Comparison of ENCODE assay signal across 8 mouse cellular contexts in genomic region chr3:108209946-108210770, GRCm38 (mm10). TPM values are rescaled to one million over a fixed set of nuclear protein-coding genes. Genes with fewer than 3 reads are reported as not detected.
DNase-seq lines count a peak whose midpoint lies in the region; ATAC-seq and TF ChIP-seq lines count a peak whose summit lies in the region.

No protein-coding gene starts in this region.

- H3K4me3 ChIP-seq in ES-Bruce4 (ENCODE audit: low read depth, low read length) = peak overlapping the region; percentile 85
- peak overlapping the region; percentile 63 for H3K4me3 ChIP-seq in forebrain, embryonic 13.5 days
- peak overlapping the region; percentile 74 for H3K4me3 ChIP-seq in liver, postnatal 0 days (ENCODE audit: low read depth, low read length)
- H3K4me3 ChIP-seq in neural tube, embryonic 14.5 days (ENCODE audit: low read depth, low read length) = peak overlapping the region; percentile 64

- peak; percentile 16 for TF ChIP-seq POLR2A in ES-Bruce4 (IDR thresholded peaks at IDR 0.05; ENCODE audit: insufficient read depth, low read length)

- TF ChIP-seq EP300 in ES-Bruce4 (IDR thresholded peaks at IDR 0.05; ENCODE audit: insufficient read depth, low read depth, low read length) = 0 out of 2 replicates have a peak, but pooled peaks have one; percentile 20
- no peak for TF ChIP-seq EP300 in liver, postnatal 0 days (IDR thresholded peaks at IDR 0.05; ENCODE audit: low read depth)

- H3K4me1 ChIP-seq in ES-Bruce4 (ENCODE audit: control insufficient read depth, insufficient read depth, low read length) = peaks cover 4% of the 10 kb centered on the region
- peaks cover 47% of the 10 kb centered on the region for H3K4me1 ChIP-seq in forebrain, embryonic 13.5 days
- peaks cover 15% of the 10 kb centered on the region for H3K4me1 ChIP-seq in liver, postnatal 0 days (ENCODE audit: insufficient read depth)
- peaks cover 11% of the 10 kb centered on the region for H3K4me1 ChIP-seq in neural tube, embryonic 14.5 days (ENCODE audit: control insufficient read depth, insufficient read depth, low read length)

- no peaks in the 10 kb centered on the region for H3K36me3 ChIP-seq in ES-Bruce4 (ENCODE audit: control insufficient read depth, insufficient read depth, low read length, poor library complexity, severe bottlenecking)
- H3K36me3 ChIP-seq in forebrain, embryonic 13.5 days (ENCODE audit: poor library complexity, severe bottlenecking) = peaks cover 32% of the 10 kb centered on the region
- H3K36me3 ChIP-seq in liver, postnatal 0 days (replicated peaks; ENCODE audit: insufficient read depth, low read length) = peaks cover 4% of the 10 kb centered on the region
- peaks cover 27% of the 10 kb centered on the region; the same call in 1 of the 2 replicates for H3K36me3 ChIP-seq in neural tube, embryonic 14.5 days (ENCODE audit: control insufficient read depth, insufficient read depth, low read length)

- no peak for TF ChIP-seq CTCF in ES-Bruce4 (IDR thresholded peaks at IDR 0.05; ENCODE audit: low read depth, low read length)
- no peak; the same call in 1 of the 2 replicates for TF ChIP-seq CTCF in liver, postnatal 0 days (IDR thresholded peaks at IDR 0.05; ENCODE audit: low read depth)

- no peaks in the 10 kb centered on the region for H3K27me3 ChIP-seq in ES-Bruce4 (ENCODE audit: control insufficient read depth, insufficient read depth, low read length, poor library complexity, severe bottlenecking)
- no peaks in the 10 kb centered on the region; the same call in 1 of the 2 replicates for H3K27me3 ChIP-seq in forebrain, embryonic 13.5 days
- 0 out of 2 replicates have a peak, but pooled peaks cover 4% of the 10 kb centered on the region for H3K27me3 ChIP-seq in liver, postnatal 0 days (ENCODE audit: insufficient read depth, low read length)
- no peaks in the 10 kb centered on the region; the same call in 1 of the 2 replicates for H3K27me3 ChIP-seq in neural tube, embryonic 14.5 days (ENCODE audit: control insufficient read depth, insufficient read depth, low read length)

- H3K4me2 ChIP-seq in forebrain, embryonic 13.5 days = peak overlapping the region; percentile 97
- peak overlapping the region; percentile 93 for H3K4me2 ChIP-seq in liver, postnatal 0 days (ENCODE audit: low read depth, low read length)
- H3K4me2 ChIP-seq in neural tube, embryonic 14.5 days (ENCODE audit: low read depth, low read length) = peak overlapping the region; percentile 96

- no peaks in the 10 kb centered on the region for H3K9me3 ChIP-seq in ES-Bruce4 (replicated peaks; ENCODE audit: control insufficient read depth, insufficient read depth, low read length, poor library complexity, severe bottlenecking)
- no peaks in the 10 kb centered on the region for H3K9me3 ChIP-seq in forebrain, embryonic 13.5 days (replicated peaks)
- H3K9me3 ChIP-seq in liver, postnatal 0 days (ENCODE audit: low read length) = no peaks in the 10 kb centered on the region
- no peaks in the 10 kb centered on the region for H3K9me3 ChIP-seq in neural tube, embryonic 14.5 days (ENCODE audit: control insufficient read depth, low read length)

- WGBS in forebrain, embryonic 13.5 days = 0% methylated on average over 60 of the region's 72 CpGs
- whole genome bisulfite sequencing in large intestine, adult 2 months = 1% methylated on average over 72 of the region's 72 CpGs
- WGBS in liver, postnatal 0 days (ENCODE audit: insufficient replicate concordance) = under 1% methylated on average over 63 of the region's 72 CpGs
- WGBS in neural tube, embryonic 14.5 days = 0% methylated on average over 54 of the region's 72 CpGs

- peak overlapping the region; percentile 62; the same call in 1 of the 2 replicates for H3K27ac ChIP-seq in ES-Bruce4 (ENCODE audit: insufficient read depth, low read length)
- peak overlapping the region; percentile 97 for H3K27ac ChIP-seq in forebrain, embryonic 13.5 days
- peak overlapping the region; percentile 79 for H3K27ac ChIP-seq in liver, postnatal 0 days (ENCODE audit: low read depth)
- peak overlapping the region; percentile 97 for H3K27ac ChIP-seq in neural tube, embryonic 14.5 days (ENCODE audit: low read depth, low read length)

- H3K9ac ChIP-seq in ES-Bruce4 (ENCODE audit: low read depth, poor library complexity, severe bottlenecking) = peak overlapping the region; percentile 69
- peak overlapping the region; percentile 86 for H3K9ac ChIP-seq in forebrain, embryonic 13.5 days
- peak overlapping the region; percentile 85 for H3K9ac ChIP-seq in liver, postnatal 0 days (replicated peaks)
- H3K9ac ChIP-seq in neural tube, embryonic 14.5 days (replicated peaks; ENCODE audit: low read depth, low read length) = peak overlapping the region; percentile 87

- DNase-seq in heart, postnatal 10 days = peak; percentile 94 to 95
- peak; percentile 91 for DNase-seq in large intestine, adult 2 months (ENCODE audit: low read depth, low spot score)
- DNase-seq in liver, postnatal 0 days = peak; percentile 94
- peak; percentile 93 for DNase-seq in testis, postnatal 10 days (ENCODE audit: low spot score)

- intact Hi-C loops in heart, postnatal 10 days (cut with DNase I) = loop anchor here (2.0 kb wide), 1 partner anchor 49 kb away; no protein-coding TSS in a partner anchor

- peak; percentile 85 for ATAC-seq in cerebellum, adult (ENCODE audit: insufficient number of reproducible peaks, low FRiP score, low TSS enrichment)
- ATAC-seq in forebrain, embryonic 13.5 days = peak; percentile 94
- peak; percentile 96 for ATAC-seq in liver, postnatal 0 days
- ATAC-seq in neural tube, embryonic 14.5 days (ENCODE audit: low read depth) = peak; percentile 95

RNA-seq across cellular contexts. Expression of gene Atxn7l2, which starts 0.6 kb away (rescaled TPM):
- 4.3 and 9.2 TPM in 2 replicates for polyA plus RNA-seq in ES-Bruce4 (2011; ENCODE audit: insufficient read depth, insufficient read length, low read depth, missing spikeins)
- 29.0 and 30.3 TPM in 2 replicates for polyA plus RNA-seq in forebrain, embryonic 13.5 days (2015; fragmentation: Nextera tagmentation; extraction: Ambion mirVana)
- total RNA-seq in heart, postnatal 10 days (2021) = 1 to 10 TPM; 4.5 TPM
- 6.2 and 7.2 TPM in 2 replicates for polyA plus RNA-seq in large intestine, adult 2 months (2012; rRNA removed)
- 1.4 TPM in 2 replicates for polyA plus RNA-seq in liver, postnatal 0 days (2015; fragmentation: Nextera tagmentation; extraction: Ambion mirVana)
- 22.0 and 24.0 TPM in 2 replicates for polyA plus RNA-seq in neural tube, embryonic 14.5 days (2014; fragmentation: Nextera tagmentation; extraction: Ambion mirVana)

RNA-seq across cellular contexts. Expression of gene Cyb561d1, which starts 9.1 kb away (rescaled TPM):
- polyA plus RNA-seq in ES-Bruce4 (2011; ENCODE audit: insufficient read depth, insufficient read length, low read depth, missing spikeins) = 3.3 and 3.7 TPM in 2 replicates
- 3.6 and 4.7 TPM in 2 replicates for polyA plus RNA-seq in forebrain, embryonic 13.5 days (2015; fragmentation: Nextera tagmentation; extraction: Ambion mirVana)
- total RNA-seq in heart, postnatal 10 days (2021) = 1 to 10 TPM; 5.7 to 6.2 TPM
- 9.9 and 10.8 TPM in 2 replicates for polyA plus RNA-seq in large intestine, adult 2 months (2012; rRNA removed)
- 1.5 and 1.6 TPM in 2 replicates for polyA plus RNA-seq in liver, postnatal 0 days (2015; fragmentation: Nextera tagmentation; extraction: Ambion mirVana)
- polyA plus RNA-seq in neural tube, embryonic 14.5 days (2014; fragmentation: Nextera tagmentation; extraction: Ambion mirVana) = 2.0 and 2.3 TPM in 2 replicates

RNA-seq across cellular contexts. Expression of gene Sypl2, which starts 16.3 kb away (rescaled TPM):
- polyA plus RNA-seq in ES-Bruce4 (2011; ENCODE audit: insufficient read depth, insufficient read length, low read depth, missing spikeins) = not detected in 2 replicates
- 2.5 TPM in 2 replicates for polyA plus RNA-seq in forebrain, embryonic 13.5 days (2015; fragmentation: Nextera tagmentation; extraction: Ambion mirVana)
- total RNA-seq in heart, postnatal 10 days (2021) = under 1 TPM; 0.64 to 0.65 TPM
- 1.7 and 2.3 TPM in 2 replicates for polyA plus RNA-seq in large intestine, adult 2 months (2012; rRNA removed)
- 0.05 and 0.79 TPM in 2 replicates for polyA plus RNA-seq in liver, postnatal 0 days (2015; fragmentation: Nextera tagmentation; extraction: Ambion mirVana)
- polyA plus RNA-seq in neural tube, embryonic 14.5 days (2014; fragmentation: Nextera tagmentation; extraction: Ambion mirVana) = 0.14 and 0.32 TPM in 2 replicates

RNA-seq across cellular contexts. Expression of gene Amigo1, which starts 24.0 kb away (rescaled TPM):
- 4.9 and 5.6 TPM in 2 replicates for polyA plus RNA-seq in ES-Bruce4 (2011; ENCODE audit: insufficient read depth, insufficient read length, low read depth, missing spikeins)
- polyA plus RNA-seq in forebrain, embryonic 13.5 days (2015; fragmentation: Nextera tagmentation; extraction: Ambion mirVana) = 6.4 and 8.1 TPM in 2 replicates
- 10 to 100 TPM in 1 of 2 experiments, 1 to 10 TPM in 1; 6.9 to 11.8 TPM for total RNA-seq in heart, postnatal 10 days (2021)
- 7.3 and 11.9 TPM in 2 replicates for polyA plus RNA-seq in large intestine, adult 2 months (2012; rRNA removed)
- polyA plus RNA-seq in liver, postnatal 0 days (2015; fragmentation: Nextera tagmentation; extraction: Ambion mirVana) = 1.2 and 1.5 TPM in 2 replicates
- polyA plus RNA-seq in neural tube, embryonic 14.5 days (2014; fragmentation: Nextera tagmentation; extraction: Ambion mirVana) = 11.2 TPM in 2 replicates

RNA-seq across cellular contexts. Expression of gene Psma5, which starts 46.6 kb away (rescaled TPM):
- polyA plus RNA-seq in ES-Bruce4 (2011; ENCODE audit: insufficient read depth, insufficient read length, low read depth, missing spikeins) = 159 and 168 TPM in 2 replicates
- polyA plus RNA-seq in forebrain, embryonic 13.5 days (2015; fragmentation: Nextera tagmentation; extraction: Ambion mirVana) = 298 and 305 TPM in 2 replicates
- 10 to 100 TPM; 78.2 to 80.3 TPM for total RNA-seq in heart, postnatal 10 days (2021)
- 86.3 and 92.7 TPM in 2 replicates for polyA plus RNA-seq in large intestine, adult 2 months (2012; rRNA removed)
- 136 and 143 TPM in 2 replicates for polyA plus RNA-seq in liver, postnatal 0 days (2015; fragmentation: Nextera tagmentation; extraction: Ambion mirVana)
- 243 TPM in 2 replicates for polyA plus RNA-seq in neural tube, embryonic 14.5 days (2014; fragmentation: Nextera tagmentation; extraction: Ambion mirVana)

Comparison
In these comparisons a context has a peak if more than half of its experiments do, and no peak if none do; other contexts are left out.
1. Peak in every context shown above with its lines: DNase-seq, ATAC-seq, H3K4me3 ChIP-seq and H3K27ac ChIP-seq.